ENCODE assay signal across 12 mouse cellular contexts in the genomic region with DNA sequence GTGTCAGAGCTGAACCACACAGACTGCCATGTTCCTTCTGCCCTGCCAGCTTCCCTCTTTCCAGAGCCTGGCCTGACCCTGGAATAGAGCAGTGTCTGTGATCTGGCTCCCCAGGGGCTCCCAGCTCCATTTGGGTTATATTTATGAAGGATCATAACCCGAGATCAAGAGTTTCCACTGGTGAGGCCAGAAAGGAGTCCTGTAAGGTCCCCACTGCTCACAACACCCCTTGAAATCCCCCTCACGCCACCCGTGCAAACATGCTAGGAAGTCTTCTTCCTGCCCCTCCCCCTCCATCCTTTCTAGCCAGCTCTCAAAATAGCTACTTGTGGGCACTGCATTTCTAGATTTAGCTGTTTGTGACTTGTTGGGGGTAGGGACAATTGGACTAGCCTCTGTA. TPM values are rescaled to one million over a fixed set of nuclear protein-coding genes. Genes with fewer than 3 reads are reported as not detected.
DNase-seq lines count a peak whose midpoint lies in the region; ATAC-seq lines count a peak whose summit lies in the region.
"Had no signal": no experiment of that assay in that cellular context is flagged by ENCODE, and none has a peak within 500 bp of the region (broad histone marks: within the 10 kb centered on the region; RNA-seq: fewer than 3 reads in every experiment).

No protein-coding gene starts in this region.

- intact Hi-C loops in heart, postnatal 36 days (cut with DNase I) = no loop called here

- peaks cover 81% of the 10 kb centered on the region for H3K4me1 ChIP-seq in megakaryocyte, embryonic 14.5 days

- H3K36me3 ChIP-seq in megakaryocyte, embryonic 14.5 days (replicated peaks; ENCODE audit: low read length) = peaks cover 13% of the 10 kb centered on the region

- no peaks in the 10 kb centered on the region for H3K9me3 ChIP-seq in megakaryocyte, embryonic 14.5 days

- DNase-seq in adrenal gland, adult 2 months = peak; percentile 27
- DNase-seq in adrenal gland, adult 8-10 months = no peak
- peak; percentile 51 to 65 for DNase-seq in heart, postnatal 36 days
- DNase-seq in ovary, postnatal 36 days (ENCODE audit: low spot score) = no peak
- DNase-seq in embryo, embryonic 10 days (ENCODE audit: low spot score) = no peak
- DNase-seq in spleen, adult 12 weeks (ENCODE audit: low spot score) = no peak
- DNase-seq: cerebellum, adult 9-10 months had no signal

- no peak for ATAC-seq in megakaryocyte, adult 5-6 weeks (ENCODE audit: poor library complexity, severe bottlenecking)
- ATAC-seq: hindbrain, embryonic 16.5 days had no signal

- H3K4me3 ChIP-seq in megakaryocyte, embryonic 14.5 days (replicated peaks) = peak overlapping the region; percentile 73
- H3K4me3 ChIP-seq: left cerebral cortex, adult 2 months had no signal

- no peaks in the 10 kb centered on the region for H3K27me3 ChIP-seq in megakaryocyte, embryonic 14.5 days (replicated peaks)

RNA-seq across cellular contexts. Expression of a gene that starts 12.4 kb away (rescaled TPM):
- 10 to 100 TPM; 42.6 to 54.7 TPM for total RNA-seq in adrenal gland, adult 2 months (2021)
- polyA plus RNA-seq in adrenal gland, adult 2 months (2012; rRNA removed) = 68.9 and 73.5 TPM in 2 replicates
- total RNA-seq in adrenal gland, adult 8-10 months (2022) = 10 to 100 TPM; 55.7 to 66.0 (median 59.2) TPM
- 28.3 and 28.5 TPM in 2 replicates for polyA plus RNA-seq in megakaryocyte, embryonic 14.5 days (2012; ENCODE audit: insufficient read depth, low replicate concordance)
- total RNA-seq in megakaryocyte, adult 5-6 weeks (2015) = 1.2 and 1.4 TPM in 2 replicates
- total RNA-seq in megakaryocyte, adult 5-6 weeks (2017) = 0.44 and 0.73 TPM in 2 replicates
- total RNA-seq in heart, postnatal 36 days (2021) = 100 to 1,000 TPM; 222 to 295 TPM

RNA-seq across cellular contexts. Expression of a gene that starts 30.1 kb away (rescaled TPM):
- under 1 TPM in 1 of 2 experiments, not detected in 1; 0.40 TPM for total RNA-seq in adrenal gland, adult 2 months (2021)
- polyA plus RNA-seq in adrenal gland, adult 2 months (2012; rRNA removed) = not detected in 2 replicates
- under 1 TPM in 2 of 4 experiments, not detected in 2; 0.13 to 0.15 TPM for total RNA-seq in adrenal gland, adult 8-10 months (2022)
- not detected in 2 replicates for polyA plus RNA-seq in megakaryocyte, embryonic 14.5 days (2012; ENCODE audit: insufficient read depth, low replicate concordance)
- not detected in 2 replicates for total RNA-seq in megakaryocyte, adult 5-6 weeks (2015)
- total RNA-seq in megakaryocyte, adult 5-6 weeks (2017) = 0.04 TPM in 2 replicates
- under 1 TPM in 1 of 2 experiments, not detected in 1; 0.08 TPM for total RNA-seq in heart, postnatal 36 days (2021)

RNA-seq across cellular contexts. Expression of a gene that starts 33.1 kb away (rescaled TPM):
- total RNA-seq in adrenal gland, adult 2 months (2021) = 1 to 10 TPM in 1 of 2 experiments, under 1 TPM in 1; 0.49 to 1.5 TPM
- polyA plus RNA-seq in adrenal gland, adult 2 months (2012; rRNA removed) = 1.7 and 5.1 TPM in 2 replicates
- 1 to 10 TPM in 2 of 4 experiments, under 1 TPM in 2; 0.43 to 1.4 (median 1.2) TPM for total RNA-seq in adrenal gland, adult 8-10 months (2022)
- 3.7 TPM in 1 of 2 replicates, not detected in the other for polyA plus RNA-seq in megakaryocyte, embryonic 14.5 days (2012; ENCODE audit: insufficient read depth, low replicate concordance)
- total RNA-seq in megakaryocyte, adult 5-6 weeks (2015) = not detected in 2 replicates
- total RNA-seq in megakaryocyte, adult 5-6 weeks (2017) = not detected in 2 replicates
- total RNA-seq in heart, postnatal 36 days (2021) = under 1 TPM in 1 of 2 experiments, not detected in 1; 0.44 TPM
- total RNA-seq: left cerebral cortex, adult 2 months; megakaryocyte-erythroid progenitor cell, adult 5-6 weeks had no signal

RNA-seq across cellular contexts. Expression of a gene that starts 33.2 kb away (rescaled TPM):
- 100 to 1,000 TPM; 415 to 526 TPM for total RNA-seq in adrenal gland, adult 2 months (2021)
- 125 and 156 TPM in 2 replicates for polyA plus RNA-seq in adrenal gland, adult 2 months (2012; rRNA removed)
- 100 to 1,000 TPM; 324 to 440 (median 382) TPM for total RNA-seq in adrenal gland, adult 8-10 months (2022)
- 22.4 and 93.6 TPM in 2 replicates for polyA plus RNA-seq in megakaryocyte, embryonic 14.5 days (2012; ENCODE audit: insufficient read depth, low replicate concordance)
- 102 and 130 TPM in 2 replicates for total RNA-seq in megakaryocyte, adult 5-6 weeks (2015)
- 34.5 and 43.0 TPM in 2 replicates for total RNA-seq in megakaryocyte, adult 5-6 weeks (2017)
- total RNA-seq in heart, postnatal 36 days (2021) = 1,000 to 10,000 TPM; 1,165 to 1,188 TPM

RNA-seq across cellular contexts. Expression of a gene that starts 38.7 kb away (rescaled TPM):
- 10 to 100 TPM; 34.4 to 63.1 TPM for total RNA-seq in adrenal gland, adult 2 months (2021)
- polyA plus RNA-seq in adrenal gland, adult 2 months (2012; rRNA removed) = 37.2 and 45.3 TPM in 2 replicates
- total RNA-seq in adrenal gland, adult 8-10 months (2022) = 10 to 100 TPM; 39.1 to 49.2 (median 46.0) TPM
- 22.7 and 24.1 TPM in 2 replicates for polyA plus RNA-seq in megakaryocyte, embryonic 14.5 days (2012; ENCODE audit: insufficient read depth, low replicate concordance)
- total RNA-seq in megakaryocyte, adult 5-6 weeks (2015) = 7.3 and 8.2 TPM in 2 replicates
- 8.5 and 14.4 TPM in 2 replicates for total RNA-seq in megakaryocyte, adult 5-6 weeks (2017)
- 10 to 100 TPM; 81.8 to 82.7 TPM for total RNA-seq in heart, postnatal 36 days (2021)

Comparison
In these comparisons a context has a peak if more than half of its experiments do, and no peak if none do; other contexts are left out.
1. DNase-seq: peak in adrenal gland, adult 2 months (single experiment) and heart, postnatal 36 days (2 of 2); none in adrenal gland, adult 8-10 months (single experiment), ovary, postnatal 36 days (single experiment), embryo, embryonic 10 days (single experiment) and spleen, adult 12 weeks (single experiment).
2. RNA of a gene that starts 12.4 kb away (total RNA-seq): 222 to 295 TPM in heart, postnatal 36 days, 55.7 to 66.0 TPM in adrenal gland, adult 8-10 months and 42.6 to 54.7 TPM in adrenal gland, adult 2 months; 0.44 to 1.4 TPM in megakaryocyte, adult 5-6 weeks; every median in the first group is over 10 times any median in the second.